Mouse (Mus musculus): ENCODE measurements around the gene Sowahc.

Sowahc gene

GRCm38 (mm10) chr10:59253541-59254079 lies 31.9 kb downstream of the Sowahc start:
- no peak for DNase-seq (ENCODE audit: low spot score in 2 of 2)

- no peak for DNase-seq (ENCODE audit: low spot score in 2 of 2)
Observed at GRCm38 (mm10) chr10:59256533-59256932, 34.8 kb downstream of the Sowahc start.

GRCm38 (mm10) chr10:59259572-59259971 lies 37.8 kb downstream of the Sowahc start:
- DNase-seq (ENCODE audit: low spot score in 2 of 2) = no peak

DNA sequence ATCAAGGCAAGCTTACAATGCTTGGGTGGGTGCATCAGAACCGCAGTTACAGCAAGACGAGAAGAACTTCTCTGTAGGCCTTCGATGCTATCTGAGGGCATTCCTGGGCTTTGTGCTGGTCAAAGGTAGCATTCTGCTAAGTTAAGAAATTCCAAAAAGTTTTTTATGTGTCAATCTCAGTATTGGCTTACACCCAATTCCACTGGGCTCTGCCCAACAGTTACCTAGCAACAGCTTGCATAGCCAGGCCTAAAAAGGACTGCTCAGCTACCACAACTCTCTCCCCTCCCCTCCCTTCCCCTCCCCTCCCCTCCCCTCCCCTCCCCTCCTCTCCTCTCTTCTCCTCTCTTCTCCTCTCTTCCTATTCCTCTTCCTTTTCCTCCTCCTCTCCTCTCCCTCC lies 39.9 kb downstream of the Sowahc start:
- DNase-seq (ENCODE audit: low spot score in 2 of 2) = no peak

GRCm38 (mm10) chr10:59262021-59262420 lies 40.3 kb downstream of the Sowahc start:
- DNase-seq (ENCODE audit: low spot score in 2 of 2) = no peak

DNA sequence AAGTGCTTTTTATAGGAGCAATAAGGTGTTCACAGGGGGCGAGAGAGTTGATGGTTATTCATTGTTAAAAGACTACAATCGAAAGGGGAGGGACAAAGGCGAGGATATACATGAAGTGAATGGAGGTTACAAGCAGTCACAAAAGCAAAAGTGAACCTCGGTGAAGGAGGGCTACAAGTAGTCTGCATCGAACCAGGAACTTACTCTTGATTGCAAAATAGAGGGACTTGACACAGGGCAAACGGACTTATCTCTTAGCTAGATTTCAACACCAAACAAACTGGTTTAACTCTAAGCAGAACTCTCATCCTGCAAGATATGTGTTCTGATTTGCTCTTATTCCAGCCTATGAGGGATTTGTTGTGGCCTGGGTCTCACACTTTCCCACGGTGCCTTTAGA lies 41.2 kb downstream of the Sowahc start:
- no peak for DNase-seq (ENCODE audit: low spot score in 2 of 2)

GRCm38 (mm10) chr10:59265067-59265466 lies 43.3 kb downstream of the Sowahc start:
- no peak for DNase-seq (ENCODE audit: low spot score in 2 of 2)

- DNase-seq (ENCODE audit: low spot score in 2 of 2) = no peak
Observed at GRCm38 (mm10) chr10:59265674-59266073, 43.9 kb downstream of the Sowahc start.

GRCm38 (mm10) chr10:59266097-59266496 lies 44.3 kb downstream of the Sowahc start:
- no peak for DNase-seq (ENCODE audit: low spot score in 2 of 2)

DNA sequence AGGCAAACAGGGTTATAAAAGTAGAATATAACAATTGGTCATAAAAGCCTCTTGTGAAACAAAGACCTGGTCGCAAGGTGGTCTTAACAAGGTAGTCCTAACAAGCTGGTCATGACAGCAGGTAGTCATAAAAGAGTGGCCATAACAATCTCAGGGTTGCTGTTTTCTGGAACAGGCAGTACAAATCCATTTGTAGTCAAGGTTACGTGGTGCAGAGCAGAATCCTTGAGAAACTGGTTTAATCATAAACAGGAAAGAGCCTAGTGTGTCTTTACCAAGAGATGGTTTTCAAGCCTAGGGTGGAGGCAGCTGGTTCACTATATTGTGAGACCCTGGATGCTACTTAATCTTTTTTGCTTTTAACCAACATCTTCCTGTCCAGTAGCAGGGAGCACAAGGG lies 45.5 kb downstream of the Sowahc start:
- DNase-seq (ENCODE audit: low spot score in 2 of 2) = no peak

DNA sequence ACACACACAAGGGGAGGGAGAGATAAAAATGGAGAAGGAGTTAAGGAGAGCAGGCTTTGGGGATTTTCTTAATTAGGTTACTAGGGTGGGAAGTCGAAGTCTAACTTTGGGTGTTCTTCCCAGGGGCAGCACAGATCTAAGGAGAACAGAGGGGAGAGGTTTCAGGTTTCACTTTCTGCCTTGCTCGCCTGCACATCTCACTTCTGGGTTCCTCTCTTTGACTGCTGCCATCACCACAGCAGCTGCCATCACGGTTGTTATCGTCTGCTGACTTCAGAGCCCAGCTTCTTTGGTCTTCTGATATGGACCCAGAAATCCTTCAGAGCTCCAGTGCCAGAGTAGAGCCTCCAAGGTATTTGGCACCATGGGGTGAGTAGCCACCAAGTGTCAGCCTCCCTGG lies 46.4 kb downstream of the Sowahc start:
- no peak for DNase-seq (ENCODE audit: low spot score in 2 of 2)

DNA sequence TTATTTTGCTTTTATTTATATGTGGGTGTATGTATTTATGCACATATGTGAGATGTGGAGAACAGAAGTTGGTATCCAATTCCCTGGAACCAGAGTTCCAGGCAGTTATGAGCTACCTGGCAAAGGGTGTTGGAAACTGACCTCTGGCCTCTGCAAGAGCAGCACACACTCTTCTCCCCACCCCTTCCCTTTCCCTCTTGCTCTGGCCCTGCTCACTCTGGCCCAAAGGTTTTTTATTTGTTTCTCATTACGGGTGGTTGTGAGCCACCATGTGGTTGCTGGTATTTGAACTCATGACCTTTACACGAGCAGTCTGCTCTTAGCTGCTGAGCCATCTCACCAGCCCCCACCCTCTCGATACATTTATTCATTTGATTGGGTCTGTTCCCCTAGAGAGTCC lies 47.0 kb downstream of the Sowahc start:
- no peak for DNase-seq (ENCODE audit: low spot score in 2 of 2)

GRCm38 (mm10) chr10:59275745-59276144 lies 54.0 kb downstream of the Sowahc start:
- DNase-seq (ENCODE audit: low spot score in 2 of 2) = no peak
